Mouse (Mus musculus) ES-E14 (cell line): Measurements from ENCODE around the gene Pla2g4a.

Source experiments
- HCFC1 ChIP-seq: IDR thresholded peaks from 2 replicates; pipeline ENCODE4 v1.6.1; 2012; ENCODE audit warnings: low read length, inconsistent platforms, borderline replicate concordance; ENCODE audit not compliant: insufficient read depth
- MAFK ChIP-seq: IDR thresholded peaks from 2 replicates; pipeline ENCODE4 v1.6.1; 2014; ENCODE audit warnings: mild to moderate bottlenecking, low read depth, low read length, inconsistent platforms; ENCODE audit not compliant: insufficient read depth

GRCm38 (mm10) chr1:149841845-149842244 is 119.2 kb downstream of the Pla2g4a start:
- TF ChIP-seq MAFK = no peak
- TF ChIP-seq HCFC1 = no peak
